Mouse (Mus musculus): ENCODE results near the gene Arxes2. TPM values are rescaled to one million over a fixed set of nuclear protein-coding genes. Genes with fewer than 3 reads are reported as not detected.

Arxes2 gene
- polyA plus RNA-seq (2015; fragmentation: Nextera tagmentation; extraction: Ambion mirVana): 324 and 331 TPM in 2 replicates

GRCm38 (mm10) chrX:135993664-135994119 is at the start of gene Arxes2:
Gene Arxes2 (plus strand): TSS chrX:135993824.

GRCm38 (mm10) chrX:136032799-136033763 is 39.5 kb downstream of the Arxes2 start, which contains the start of gene Arxes1:
Gene Arxes1 (plus strand): TSS chrX:136033367.

Other genes with a start within 250 kb of the Arxes2 start
- 96.3 and 97.5 TPM in 2 replicates for gene Bhlhb9, start 196.2 kb upstream of the Arxes2 start, polyA plus RNA-seq (2015; fragmentation: Nextera tagmentation; extraction: Ambion mirVana)
- gene Gprasp2, start 154.8 kb upstream of the Arxes2 start, polyA plus RNA-seq (2015; fragmentation: Nextera tagmentation; extraction: Ambion mirVana): 238 and 248 TPM in 2 replicates
- 197 and 203 TPM in 2 replicates for gene Arxes1, start 39.5 kb downstream of the Arxes2 start, polyA plus RNA-seq (2015; fragmentation: Nextera tagmentation; extraction: Ambion mirVana)
- 828 and 975 TPM in 2 replicates for gene Bex2, start 74.4 kb downstream of the Arxes2 start, polyA plus RNA-seq (2015; fragmentation: Nextera tagmentation; extraction: Ambion mirVana)
- 0.05 TPM in 1 of 2 replicates, not detected in the other for gene Nxf3, start 91.4 kb downstream of the Arxes2 start, polyA plus RNA-seq (2015; fragmentation: Nextera tagmentation; extraction: Ambion mirVana)
- 138 and 148 TPM in 2 replicates for gene Bex4, start 145.2 kb downstream of the Arxes2 start, polyA plus RNA-seq (2015; fragmentation: Nextera tagmentation; extraction: Ambion mirVana)
- gene Tceal8, start 178.5 kb downstream of the Arxes2 start, polyA plus RNA-seq (2015; fragmentation: Nextera tagmentation; extraction: Ambion mirVana): 121 and 140 TPM in 2 replicates
- 52.4 and 65.4 TPM in 2 replicates for gene Tceal5, start 210.1 kb downstream of the Arxes2 start, polyA plus RNA-seq (2015; fragmentation: Nextera tagmentation; extraction: Ambion mirVana)
- gene Tceal7, start 221.0 kb downstream of the Arxes2 start, polyA plus RNA-seq (2015; fragmentation: Nextera tagmentation; extraction: Ambion mirVana): 4.8 and 5.7 TPM in 2 replicates
- 276 and 299 TPM in 2 replicates for gene Bex1, start 221.7 kb downstream of the Arxes2 start, polyA plus RNA-seq (2015; fragmentation: Nextera tagmentation; extraction: Ambion mirVana)

Measured in neural tube, postnatal 0 days (tissue).